Mouse (Mus musculus) megakaryocyte-erythroid progenitor cell, adult 5-6 weeks (primary cell): ENCODE data around the gene Rhob. TPM values are rescaled to one million over a fixed set of nuclear protein-coding genes. Genes with fewer than 3 reads are reported as not detected.

Source experiments
- ATAC-seq: replicated peaks from 2 replicates; pipeline ENCODE4 v1.8.0; 2016; ENCODE audit warnings: mild to moderate bottlenecking, inconsistent platforms; ENCODE audit not compliant: severe bottlenecking, poor library complexity, low FRiP score, low TSS enrichment
- total RNA-seq, 2 experiments: library from RNA; stranded (forward) in 1 of 2; stranded (reverse) in 1 of 2; fragments of 200-1000, 215-1000 nt in 1 of 2; fragments of >200 nt in 1 of 2; fragmentation: Nextera tagmentation in 1 of 2; gene quantifications; 2 replicates each; pipeline ENCODE4 v1.2.3; 2014 to 2017

The Rhob gene
- total RNA-seq, 2 experiments from 2014 or later = 4.2 to 23.1 TPM

- no peak for ATAC-seq
These were observed 9.9 kb upstream of the Rhob start for GRCm38 (mm10) chr12:8509693-8510092.

GRCm38 (mm10) chr12:8506954-8507707, 7.3 kb upstream of the Rhob start:
- no peak for ATAC-seq

- ATAC-seq = no peak
These were observed 4.3 kb upstream of the Rhob start for GRCm38 (mm10) chr12:8504131-8504530.

- no peak for ATAC-seq
These were observed 2.7 kb upstream of the Rhob start for GRCm38 (mm10) chr12:8502546-8502945.

GRCm38 (mm10) chr12:8501571-8502305, 1.9 kb upstream of the Rhob start:
- ATAC-seq = no peak

- no peak for ATAC-seq
These were observed 1.1 kb upstream of the Rhob start for GRCm38 (mm10) chr12:8500597-8501570.

GRCm38 (mm10) chr12:8499001-8499870, 573 bp downstream of the Rhob start:
- ATAC-seq = peak; percentile 24

- no peak for ATAC-seq
These were observed 1.2 kb downstream of the Rhob start for GRCm38 (mm10) chr12:8498591-8499000.

GRCm38 (mm10) chr12:8498148-8498571, 1.6 kb downstream of the Rhob start:
- no peak for ATAC-seq

- no peak for ATAC-seq
These were observed 2.5 kb downstream of the Rhob start for GRCm38 (mm10) chr12:8497314-8497706.

- no peak for ATAC-seq
These were observed 3.0 kb downstream of the Rhob start for GRCm38 (mm10) chr12:8496679-8497313.

- ATAC-seq = no peak
These were observed 3.7 kb downstream of the Rhob start for GRCm38 (mm10) chr12:8495881-8496678.

GRCm38 (mm10) chr12:8494675-8495074, 5.1 kb downstream of the Rhob start:
- no peak for ATAC-seq

- ATAC-seq = no peak
These were observed 6.4 kb downstream of the Rhob start for GRCm38 (mm10) chr12:8493386-8493785.

GRCm38 (mm10) chr12:8489098-8489497, 10.7 kb downstream of the Rhob start:
- ATAC-seq = no peak

GRCm38 (mm10) chr12:8488652-8488980, 11.2 kb downstream of the Rhob start:
- no peak for ATAC-seq

GRCm38 (mm10) chr12:8487959-8488651, 11.7 kb downstream of the Rhob start:
- ATAC-seq = no peak
